Mouse (Mus musculus) liver, embryonic 12.5 days (tissue): Measurements from ENCODE around the gene Decr2. TPM values are rescaled to one million over a fixed set of nuclear protein-coding genes. Genes with fewer than 3 reads are reported as not detected.
"Not testable (repeated sequence)": the region's sequence is repeated elsewhere in the genome, so short reads cannot be mapped to it uniquely, and the experiment has no call there.

Experiments used
- ATAC-seq: fragments of 200-750 bp; cut with Nextera tagmentation; 2 replicates; pipeline ENCODE4 v1.8.0; 2017; ENCODE audit warnings: moderate number of reproducible peaks, mild to moderate bottlenecking, moderate library complexity
- H3K27ac ChIP-seq: fragments of 300-500 bp; sonication (generic); 2 replicates; pipeline ENCODE4 v1.5.1; 2016; ENCODE audit warnings: mild to moderate bottlenecking
- H3K27me3 ChIP-seq: fragments of 300-500 bp; sonication (generic); replicated peaks from 2 replicates; pipeline ENCODE4 v1.6.1; 2016; ENCODE audit warnings: mild to moderate bottlenecking, moderate library complexity
- H3K36me3 ChIP-seq: fragments of 300-500 bp; sonication (generic); 2 replicates; pipeline ENCODE4 v1.6.1; 2016; ENCODE audit warnings: mild to moderate bottlenecking, moderate library complexity
- H3K4me1 ChIP-seq: fragments of 300-500 bp; sonication (generic); 2 replicates; pipeline ENCODE4 v1.6.1; 2016
- H3K4me2 ChIP-seq: fragments of 300-500 bp; sonication (generic); 2 replicates; pipeline ENCODE4 v1.6.1; 2016; ENCODE audit warnings: mild to moderate bottlenecking, moderate library complexity
- H3K4me3 ChIP-seq: fragments of 300-500 bp; sonication (generic); 2 replicates; pipeline ENCODE4 v1.5.1; 2016; ENCODE audit warnings: mild to moderate bottlenecking, moderate library complexity
- H3K9ac ChIP-seq: fragments of 300-500 bp; sonication (generic); 2 replicates; pipeline ENCODE4 v1.6.1; 2016; ENCODE audit warnings: mild to moderate bottlenecking, moderate library complexity
- H3K9me3 ChIP-seq: fragments of 300-500 bp; sonication (generic); replicated peaks from 2 replicates; pipeline ENCODE4 v1.6.1; 2016; ENCODE audit warnings: mild to moderate bottlenecking, moderate library complexity
- WGBS: fragments of 180-500 bp; shearing (Covaris S2); methylation state at CpG from one replicate; pipeline ENCODE4 v1.1.7; 2016; ENCODE audit not compliant: insufficient replicate concordance; 5-methylcytosine and 5-hydroxymethylcytosine counted together
- polyA plus RNA-seq: library from polyadenylated mRNA; unstranded; fragments of >200 nt; fragmentation: Nextera tagmentation; extraction: Ambion mirVana; gene quantifications from 2 replicates; pipeline ENCODE4 v1.2.1, GENCODE M21; 2016

The Decr2 gene
- polyA plus RNA-seq, 1 experiment from 2014 or later = 12.0 TPM

GRCm38 (mm10) chr17:26111024-26111423 is 20.9 kb upstream of the Decr2 start:
- no peak overlapping the region for H3K27ac ChIP-seq
- H3K36me3 ChIP-seq = no peaks in the 10 kb centered on the region
- H3K4me2 ChIP-seq = no peak overlapping the region
- WGBS = 23% methylated on average over 4 of the region's 4 CpGs
- H3K27me3 ChIP-seq = peaks cover 67% of the 10 kb centered on the region
- no peak overlapping the region for H3K9ac ChIP-seq
- no peak for ATAC-seq
- H3K4me1 ChIP-seq = peaks cover 14% of the 10 kb centered on the region
- H3K9me3 ChIP-seq = no peaks in the 10 kb centered on the region
- no peak overlapping the region for H3K4me3 ChIP-seq

DNA sequence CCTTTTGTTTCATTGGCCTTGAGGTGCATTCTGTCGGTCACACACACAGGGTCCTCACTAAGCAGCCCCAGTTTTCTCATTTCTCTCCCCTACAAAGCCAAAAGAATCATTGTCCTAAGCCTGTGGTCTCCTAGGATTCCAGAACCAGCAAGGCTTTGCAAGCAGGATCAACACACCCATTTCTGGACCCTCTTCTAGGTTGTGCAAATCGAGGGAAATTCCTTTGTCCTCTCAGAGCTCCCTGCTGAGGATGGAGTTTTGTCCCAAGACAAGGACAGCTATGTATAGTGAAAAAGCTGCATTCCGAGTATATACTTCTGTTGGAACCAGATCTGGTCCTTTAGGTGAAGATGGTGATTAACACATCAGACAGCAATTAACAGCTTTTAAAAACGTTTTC is 20.0 kb upstream of the Decr2 start:
- Histone ChIP-seq H3K9ac (no peak overlapping the region), H3K9me3 (no peaks in the 10 kb centered on the region), H3K4me3 (no peak overlapping the region), H3K36me3 (no peaks in the 10 kb centered on the region), H3K4me1 (peaks cover 17% of the 10 kb centered on the region), H3K4me2 (no peak overlapping the region), H3K27ac (no peak overlapping the region), H3K27me3 (peaks cover 59% of the 10 kb centered on the region)
- ATAC-seq = no peak
- 33% methylated on average over 4 of the region's 4 CpGs for WGBS

DNA sequence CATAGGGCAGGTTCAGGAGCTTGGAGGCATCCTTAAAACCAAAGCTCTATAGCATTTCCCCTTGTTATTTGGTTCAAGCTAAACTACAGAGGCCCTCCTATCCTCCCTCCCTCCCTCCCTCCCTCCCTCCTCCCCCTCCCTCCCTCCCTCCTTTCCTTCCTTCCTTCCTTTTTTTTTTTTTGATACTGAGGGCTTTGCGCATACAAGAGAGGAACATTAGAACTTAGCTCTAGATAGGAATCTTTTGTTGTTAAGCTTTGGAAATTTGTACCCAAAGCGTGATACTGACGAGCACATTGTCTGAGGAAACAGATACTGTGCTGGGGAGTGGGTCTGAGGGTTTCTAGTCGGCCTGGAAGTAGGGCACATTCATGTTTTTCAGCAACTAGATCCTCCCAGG is 15.5 kb upstream of the Decr2 start:
- Histone ChIP-seq H3K9me3 (no peaks in the 10 kb centered on the region), H3K4me2 (no peak overlapping the region), H3K4me1 (peaks cover 18% of the 10 kb centered on the region), H3K27me3 (peaks cover 13% of the 10 kb centered on the region), H3K27ac (no peak overlapping the region), H3K9ac (no peak overlapping the region), H3K4me3 (no peak overlapping the region), H3K36me3 (no peaks in the 10 kb centered on the region)
- WGBS = 35% methylated on average over 4 of the region's 4 CpGs
- no peak for ATAC-seq

DNA sequence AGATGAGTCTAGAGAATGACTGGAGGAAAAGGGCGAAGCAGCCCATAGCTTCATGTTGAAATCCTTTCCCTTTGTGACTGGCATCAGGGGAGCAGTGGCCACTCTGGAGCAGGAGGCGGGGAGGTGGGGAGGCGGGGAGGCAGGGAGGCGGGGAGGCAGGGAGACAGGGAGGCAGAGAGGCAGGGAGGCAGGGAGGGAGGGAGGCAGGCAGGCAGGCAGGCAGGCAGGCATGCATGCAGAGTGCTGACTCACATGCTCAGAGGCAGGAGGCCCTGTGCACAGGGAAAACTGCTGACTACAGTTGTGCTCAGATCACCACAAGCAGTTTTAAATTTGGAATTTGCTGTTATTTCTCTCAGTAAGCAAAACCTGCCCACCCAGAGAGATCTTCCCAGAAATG is 11.3 kb upstream of the Decr2 start:
- H3K9me3 ChIP-seq = no peaks in the 10 kb centered on the region
- no peak overlapping the region for H3K4me2 ChIP-seq
- no peak overlapping the region for H3K4me3 ChIP-seq
- no peaks in the 10 kb centered on the region for H3K27me3 ChIP-seq
- 35% methylated on average over 4 of the region's 4 CpGs for WGBS
- peak; percentile 84 for ATAC-seq
- H3K9ac ChIP-seq = no peak overlapping the region
- H3K36me3 ChIP-seq = no peaks in the 10 kb centered on the region
- H3K4me1 ChIP-seq = peaks cover 18% of the 10 kb centered on the region
- no peak overlapping the region for H3K27ac ChIP-seq

GRCm38 (mm10) chr17:26100166-26100565 is 10.0 kb upstream of the Decr2 start:
- 45% methylated on average over 2 of the region's 2 CpGs for WGBS
- no peak for ATAC-seq
- Histone ChIP-seq H3K9me3 (no peaks in the 10 kb centered on the region), H3K36me3 (no peaks in the 10 kb centered on the region), H3K4me3 (no peak overlapping the region), H3K4me2 (no peak overlapping the region), H3K9ac (no peak overlapping the region), H3K27ac (no peak overlapping the region), H3K4me1 (peaks cover 25% of the 10 kb centered on the region), H3K27me3 (no peaks in the 10 kb centered on the region)

DNA sequence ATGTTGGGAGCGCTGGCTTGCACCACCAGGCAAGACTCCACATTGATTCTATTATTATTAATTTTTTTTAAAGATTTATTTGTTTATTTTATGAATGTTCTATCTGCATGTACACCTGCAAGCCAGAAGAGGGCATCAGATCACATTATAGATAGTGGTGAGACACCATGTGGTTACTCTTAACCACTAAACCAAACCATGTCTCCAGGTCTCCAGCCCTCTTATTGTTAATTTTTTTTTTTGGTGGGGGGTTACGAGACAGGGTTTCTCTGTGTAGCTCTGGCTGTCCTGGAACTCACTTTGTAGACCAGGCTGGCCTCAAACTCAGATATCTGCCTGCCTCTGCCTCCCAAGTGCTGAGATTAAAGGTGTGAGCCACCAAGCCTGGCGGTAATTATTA is 9.2 kb upstream of the Decr2 start:
- H3K4me1 ChIP-seq = peaks cover 32% of the 10 kb centered on the region
- not testable (repeated sequence) for H3K4me2 ChIP-seq, H3K9me3 ChIP-seq, H3K9ac ChIP-seq, H3K27ac ChIP-seq, H3K27me3 ChIP-seq, ATAC-seq, H3K36me3 ChIP-seq, H3K4me3 ChIP-seq
- WGBS = 55% methylated on average over 3 of the region's 3 CpGs

GRCm38 (mm10) chr17:26098461-26098860 is 8.3 kb upstream of the Decr2 start:
- 72% methylated on average over 7 of the region's 7 CpGs for WGBS
- peaks cover 5% of the 10 kb centered on the region for H3K36me3 ChIP-seq
- no peak overlapping the region for H3K4me3 ChIP-seq
- no peaks in the 10 kb centered on the region for H3K9me3 ChIP-seq
- no peak overlapping the region for H3K4me2 ChIP-seq
- no peak for ATAC-seq
- no peaks in the 10 kb centered on the region for H3K27me3 ChIP-seq
- H3K27ac ChIP-seq = no peak overlapping the region
- H3K4me1 ChIP-seq = peaks cover 41% of the 10 kb centered on the region
- no peak overlapping the region for H3K9ac ChIP-seq

- 2% methylated on average over 47 of the region's 47 CpGs for WGBS
- H3K27ac ChIP-seq = peak within 1 kb of the TSS; percentile 75
Measured at GRCm38 (mm10) chr17:26095121-26095740, 5.1 kb upstream of the Decr2 start, which contains the start of gene Nme4. Gene Nme4 (minus strand): TSS chr17:26095602.

GRCm38 (mm10) chr17:26094531-26095110 is 4.5 kb upstream of the Decr2 start:
- peak overlapping the region; percentile 67 for H3K4me3 ChIP-seq
- peak overlapping the region; percentile 90 for H3K4me2 ChIP-seq
- no peaks in the 10 kb centered on the region for H3K9me3 ChIP-seq
- H3K9ac ChIP-seq = peak overlapping the region; percentile 75
- peaks cover 37% of the 10 kb centered on the region for H3K4me1 ChIP-seq
- no peaks in the 10 kb centered on the region for H3K27me3 ChIP-seq
- ATAC-seq = no peak
- WGBS = 23% methylated on average over 9 of the region's 9 CpGs
- peak overlapping the region; percentile 75 for H3K27ac ChIP-seq
- H3K36me3 ChIP-seq = peaks cover 23% of the 10 kb centered on the region

More at GRCm38 (mm10) chr17:26095121-26095740, 5.1 kb upstream of the Decr2 start, which contains the start of gene Nme4:
- Histone ChIP-seq H3K9ac (peak within 1 kb of the TSS; percentile 75), H3K4me1 (peaks cover 31% of the 10 kb centered on the region), H3K9me3 (no peaks in the 10 kb centered on the region), H3K4me2 (peak within 1 kb of the TSS; percentile 90), H3K36me3 (peaks cover 23% of the 10 kb centered on the region), H3K4me3 (peak within 1 kb of the TSS; percentile 67), H3K27me3 (no peaks in the 10 kb centered on the region)
- peak; percentile 87 for ATAC-seq

DNA sequence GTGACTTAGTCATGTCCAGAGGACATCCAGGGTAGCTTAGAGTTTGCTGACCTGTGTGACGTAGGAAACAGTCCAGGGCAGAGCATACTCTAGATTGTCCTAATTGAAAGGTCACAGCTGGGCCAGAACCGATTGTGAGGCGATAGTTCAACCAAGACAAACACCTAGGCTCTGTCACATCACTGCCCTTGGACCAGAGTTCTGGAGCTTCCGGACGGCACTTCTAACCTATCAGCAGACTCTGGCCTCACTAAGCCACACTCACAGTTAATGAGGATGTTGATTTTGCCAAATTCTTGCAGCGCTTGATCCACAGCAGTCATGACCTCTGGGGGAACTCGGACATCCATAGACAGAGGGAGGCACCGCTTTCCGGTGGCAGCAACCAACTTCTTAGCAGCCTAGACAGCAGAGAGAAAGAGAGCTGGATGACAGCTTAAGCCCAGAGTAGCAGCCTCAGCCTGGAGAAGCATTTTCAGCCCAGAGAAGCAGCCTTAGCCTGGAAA is 3.0 kb downstream of the Decr2 start:
- Histone ChIP-seq H3K4me1 (peaks cover 12% of the 10 kb centered on the region), H3K27me3 (no peaks in the 10 kb centered on the region; the same call in 1 of the 2 replicates), H3K9ac (no peak overlapping the region), H3K4me3 (no peak overlapping the region), H3K27ac (no peak overlapping the region), H3K9me3 (no peaks in the 10 kb centered on the region), H3K4me2 (no peak overlapping the region), H3K36me3 (peaks cover 13% of the 10 kb centered on the region)
- ATAC-seq = no peak
- WGBS = 79% methylated on average over 9 of the region's 9 CpGs

DNA sequence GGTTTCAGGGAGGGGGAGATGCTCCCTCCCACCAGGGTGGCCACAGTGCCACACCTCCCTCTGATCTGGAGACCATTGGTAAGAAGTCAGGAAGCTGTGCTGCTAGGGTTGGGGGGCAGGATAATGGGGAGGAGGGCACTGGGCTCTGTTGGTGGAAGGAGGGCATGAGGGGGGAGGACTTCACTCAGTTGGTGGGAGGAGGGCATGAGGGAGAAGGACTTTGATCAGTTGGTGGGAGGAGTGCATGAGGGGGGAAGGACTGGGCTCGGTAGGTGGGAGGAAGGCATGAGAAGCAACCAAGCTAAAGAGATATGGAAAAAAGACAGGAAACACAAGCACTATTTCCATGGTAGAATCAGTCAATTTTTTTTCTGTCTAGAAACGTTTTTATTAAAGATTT is 9.3 kb downstream of the Decr2 start:
- Histone ChIP-seq H3K4me2 (no peak overlapping the region), H3K27me3 (peaks cover 6% of the 10 kb centered on the region), H3K9me3 (no peaks in the 10 kb centered on the region), H3K36me3 (0 out of 2 replicates have a peak, but pooled peaks cover under 1% of the 10 kb centered on the region), H3K4me1 (no peaks in the 10 kb centered on the region), H3K27ac (no peak overlapping the region), H3K4me3 (no peak overlapping the region), H3K9ac (no peak overlapping the region)
- ATAC-seq = no peak
- WGBS = 16% methylated on average over 2 of the region's 2 CpGs

- WGBS = 71% methylated on average over 2 of the region's 2 CpGs
- no peak for ATAC-seq
- H3K4me2 ChIP-seq = no peak overlapping the region
- H3K27me3 ChIP-seq = peaks cover 17% of the 10 kb centered on the region
- no peaks in the 10 kb centered on the region for H3K36me3 ChIP-seq
- no peaks in the 10 kb centered on the region for H3K9me3 ChIP-seq
- H3K4me3 ChIP-seq = no peak overlapping the region
- no peaks in the 10 kb centered on the region for H3K4me1 ChIP-seq
- no peak overlapping the region for H3K9ac ChIP-seq
- H3K27ac ChIP-seq = no peak overlapping the region
Measured at GRCm38 (mm10) chr17:26078851-26079250, 11.3 kb downstream of the Decr2 start.
